Mouse (Mus musculus): ENCODE measurements at regions not wholly inside any gene's neighbourhood (a gene's known extent, or its start where the extent isn't known, plus 50 kb on each side); places are given as distances from the start of the nearest gene placed in this dataset.
A peak's percentile ranks its signal among the peaks of the same experiment; 100 is the strongest.

- no peaks in the 10 kb centered on the region for H3K4me1 ChIP-seq
- 72% methylated on average over 2 of the region's 2 CpGs for WGBS
- H3K9me3 ChIP-seq (replicated peaks): no peaks in the 10 kb centered on the region
- no peak overlapping the region for H3K4me2 ChIP-seq (replicated peaks)
- no peaks in the 10 kb centered on the region for H3K36me3 ChIP-seq
- H3K27ac ChIP-seq: no peak overlapping the region
- H3K9ac ChIP-seq: no peak overlapping the region
- H3K27me3 ChIP-seq: no peaks in the 10 kb centered on the region
- ATAC-seq (ENCODE audit: low FRiP score): peak; percentile 60; the same call in 1 of the 2 replicates
- H3K4me3 ChIP-seq: no peak overlapping the region
These were observed 210.3 kb upstream of the Etaa1 start for GRCm38 (mm10) chr11:18164025-18164423.

GRCm38 (mm10) chr11:18163156-18164024 lies 209.7 kb upstream of the Etaa1 start:
- Histone ChIP-seq H3K4me1 (no peaks in the 10 kb centered on the region), H3K27me3 (no peaks in the 10 kb centered on the region), H3K9ac (no peak overlapping the region), H3K4me3 (no peak overlapping the region), H3K9me3 (replicated peaks) (no peaks in the 10 kb centered on the region), H3K36me3 (no peaks in the 10 kb centered on the region), H3K27ac (no peak overlapping the region), H3K4me2 (replicated peaks) (no peak overlapping the region)
- 88% methylated on average over 5 of the region's 5 CpGs for WGBS
- ATAC-seq (ENCODE audit: low FRiP score): no peak

- H3K9ac ChIP-seq: no peak overlapping the region
- H3K4me2 ChIP-seq (replicated peaks): no peak overlapping the region
- no peaks in the 10 kb centered on the region for H3K27me3 ChIP-seq
- H3K36me3 ChIP-seq: no peaks in the 10 kb centered on the region
- 0 out of 2 replicates have a peak overlapping the region, but pooled peaks have one; percentile 9 for H3K27ac ChIP-seq
- no peak overlapping the region for H3K4me3 ChIP-seq
- H3K4me1 ChIP-seq: peaks cover 10% of the 10 kb centered on the region; the same call in 1 of the 2 replicates
- WGBS: 56% methylated on average over 4 of the region's 4 CpGs
- no peaks in the 10 kb centered on the region for H3K9me3 ChIP-seq (replicated peaks)
- ATAC-seq (ENCODE audit: low FRiP score): peak; percentile 29; the same call in 1 of the 2 replicates
These were observed 202.8 kb upstream of the Etaa1 start for GRCm38 (mm10) chr11:18156506-18156905.

GRCm38 (mm10) chr11:18151788-18152563 lies 198.3 kb upstream of the Etaa1 start:
- Histone ChIP-seq H3K27me3 (no peaks in the 10 kb centered on the region), H3K4me1 (peaks cover 10% of the 10 kb centered on the region; the same call in 1 of the 2 replicates), H3K36me3 (no peaks in the 10 kb centered on the region), H3K4me3 (no peak overlapping the region), H3K27ac (peak overlapping the region; percentile 64), H3K4me2 (replicated peaks) (no peak overlapping the region), H3K9ac (no peak overlapping the region), H3K9me3 (replicated peaks) (no peaks in the 10 kb centered on the region)
- ATAC-seq (ENCODE audit: low FRiP score): peak; percentile 84
- WGBS: 22% methylated on average over 6 of the region's 6 CpGs

- no peaks in the 10 kb centered on the region for H3K9me3 ChIP-seq (replicated peaks)
- no peak overlapping the region for H3K27ac ChIP-seq
- WGBS: 65% methylated on average over 4 of the region's 4 CpGs
- H3K27me3 ChIP-seq: no peaks in the 10 kb centered on the region
- no peak overlapping the region for H3K4me2 ChIP-seq (replicated peaks)
- 0 out of 2 replicates have a peak, but pooled peaks have one; percentile 6 for ATAC-seq (ENCODE audit: low FRiP score)
- no peak overlapping the region for H3K9ac ChIP-seq
- peaks cover 8% of the 10 kb centered on the region; the same call in 1 of the 2 replicates for H3K4me1 ChIP-seq
- no peak overlapping the region for H3K4me3 ChIP-seq
- H3K36me3 ChIP-seq: no peaks in the 10 kb centered on the region
These were observed 197.7 kb upstream of the Etaa1 start for GRCm38 (mm10) chr11:18151369-18151768.

- no peak overlapping the region for H3K9ac ChIP-seq
- no peaks in the 10 kb centered on the region for H3K27me3 ChIP-seq
- no peak overlapping the region for H3K27ac ChIP-seq
- no peak overlapping the region for H3K4me2 ChIP-seq (replicated peaks)
- H3K9me3 ChIP-seq (replicated peaks): no peaks in the 10 kb centered on the region
- H3K36me3 ChIP-seq: no peaks in the 10 kb centered on the region
- H3K4me1 ChIP-seq: no peaks in the 10 kb centered on the region
- H3K4me3 ChIP-seq: no peak overlapping the region
- 67% methylated on average over 5 of the region's 5 CpGs for WGBS
- ATAC-seq (ENCODE audit: low FRiP score): no peak
These were observed 173.8 kb upstream of the Etaa1 start for GRCm38 (mm10) chr11:18127488-18127887.

GRCm38 (mm10) chr11:18123031-18123430 lies 169.4 kb upstream of the Etaa1 start:
- H3K27me3 ChIP-seq: no peaks in the 10 kb centered on the region
- H3K4me1 ChIP-seq: no peaks in the 10 kb centered on the region
- H3K4me2 ChIP-seq (replicated peaks): no peak overlapping the region
- no peak overlapping the region for H3K27ac ChIP-seq
- WGBS: 89% methylated on average over 6 of the region's 6 CpGs
- no peaks in the 10 kb centered on the region for H3K9me3 ChIP-seq (replicated peaks)
- H3K4me3 ChIP-seq: no peak overlapping the region
- ATAC-seq (ENCODE audit: low FRiP score): no peak
- no peaks in the 10 kb centered on the region for H3K36me3 ChIP-seq
- H3K9ac ChIP-seq: no peak overlapping the region

- no peak overlapping the region for H3K4me2 ChIP-seq (replicated peaks)
- no peak overlapping the region for H3K9ac ChIP-seq
- H3K27ac ChIP-seq: no peak overlapping the region
- ATAC-seq (ENCODE audit: low FRiP score): no peak
- H3K9me3 ChIP-seq (replicated peaks): no peaks in the 10 kb centered on the region
- 71% methylated on average over 2 of the region's 2 CpGs for WGBS
- no peaks in the 10 kb centered on the region for H3K27me3 ChIP-seq
- H3K4me1 ChIP-seq: no peaks in the 10 kb centered on the region
- no peaks in the 10 kb centered on the region for H3K36me3 ChIP-seq
- no peak overlapping the region for H3K4me3 ChIP-seq
These were observed 168.9 kb upstream of the Etaa1 start for GRCm38 (mm10) chr11:18122616-18123015.

- H3K4me1 ChIP-seq: no peaks in the 10 kb centered on the region
- H3K9ac ChIP-seq: no peak overlapping the region
- H3K4me2 ChIP-seq (replicated peaks): no peak overlapping the region
- no peaks in the 10 kb centered on the region for H3K9me3 ChIP-seq (replicated peaks)
- H3K27ac ChIP-seq: no peak overlapping the region
- WGBS: 80% methylated on average over 9 of the region's 9 CpGs
- no peak overlapping the region for H3K4me3 ChIP-seq
- H3K27me3 ChIP-seq: no peaks in the 10 kb centered on the region
- H3K36me3 ChIP-seq: no peaks in the 10 kb centered on the region
- ATAC-seq (ENCODE audit: low FRiP score): no peak
These were observed 162.2 kb upstream of the Etaa1 start for GRCm38 (mm10) chr11:18115693-18116450.

- Histone ChIP-seq H3K27me3 (no peaks in the 10 kb centered on the region), H3K9ac (no peak overlapping the region), H3K27ac (no peak overlapping the region), H3K9me3 (replicated peaks) (no peaks in the 10 kb centered on the region), H3K36me3 (no peaks in the 10 kb centered on the region), H3K4me1 (no peaks in the 10 kb centered on the region), H3K4me2 (replicated peaks) (no peak overlapping the region), H3K4me3 (no peak overlapping the region)
- WGBS: 84% methylated on average over 3 of the region's 3 CpGs
- no peak for ATAC-seq (ENCODE audit: low FRiP score)
These were observed 149.2 kb upstream of the Etaa1 start for GRCm38 (mm10) chr11:18102841-18103240.

- no peaks in the 10 kb centered on the region for H3K4me1 ChIP-seq
- H3K27ac ChIP-seq: no peak overlapping the region
- no peaks in the 10 kb centered on the region for H3K27me3 ChIP-seq
- ATAC-seq (ENCODE audit: low FRiP score): peak; percentile 94
- 57% methylated on average over 4 of the region's 4 CpGs for WGBS
- no peak overlapping the region for H3K9ac ChIP-seq
- H3K4me3 ChIP-seq: no peak overlapping the region
- H3K36me3 ChIP-seq: no peaks in the 10 kb centered on the region
- no peak overlapping the region for H3K4me2 ChIP-seq (replicated peaks)
- H3K9me3 ChIP-seq (replicated peaks): no peaks in the 10 kb centered on the region
These were observed 122.3 kb upstream of the Etaa1 start for GRCm38 (mm10) chr11:18075840-18076435.
